Mouse (Mus musculus) lung, adult 2 months (tissue): ENCODE results near the gene Dera. TPM values are rescaled to one million over a fixed set of nuclear protein-coding genes. Genes with fewer than 3 reads are reported as not detected.

Experiments used
- DNase-seq: peaks from one replicate; pipeline ENCODE4 v3.0.0; 2022
- H3K4me1 ChIP-seq: fragments of 200-500 bp; 2 replicates; pipeline ENCODE4 v1.6.1; 2011; ENCODE audit warnings: low read length; ENCODE audit not compliant: control insufficient read depth, insufficient read depth
- H3K4me3 ChIP-seq: fragments of 200-500 bp; replicated peaks from 2 replicates; pipeline ENCODE3; 2011; ENCODE audit warnings: low read depth, mild to moderate bottlenecking, control low read depth, low read length; ENCODE audit errors: extremely low read depth
- CTCF ChIP-seq: fragments of 200-500 bp; IDR thresholded peaks from 2 replicates; pipeline ENCODE4 v1.5.1; 2011; ENCODE audit warnings: mild to moderate bottlenecking, low read length, control low read depth; ENCODE audit not compliant: insufficient read depth
- POLR2A ChIP-seq: fragments of 200-500 bp; IDR thresholded peaks from 2 replicates; pipeline ENCODE4 v1.6.1; 2011; ENCODE audit warnings: low read depth, mild to moderate bottlenecking, control low read depth, low read length, borderline replicate concordance; ENCODE audit errors: extremely low read depth
- WGBS: fragments of 180-500 bp; shearing (Covaris S2); methylation state at CpG from one replicate; pipeline ENCODE4 v1.1.7; 2018; 5-methylcytosine and 5-hydroxymethylcytosine counted together
- polyA plus RNA-seq: library from polyadenylated mRNA; depleted of rRNA; stranded (reverse); fragments of >200 nt; gene quantifications from 2 replicates; pipeline ENCODE4 v1.2.3, GENCODE M21; 2012

The Dera gene
- polyA plus RNA-seq, 1 experiment = 6.9 TPM

- TF ChIP-seq CTCF (peak; percentile 52), POLR2A (no peak)
- H3K4me1 ChIP-seq = no peaks in the 10 kb centered on the region
- no peak for DNase-seq
- no peak overlapping the region for H3K4me3 ChIP-seq
- 66% methylated on average over 5 of the region's 5 CpGs for WGBS
These were observed 2.0 kb downstream of the Dera start for GRCm38 (mm10) chr6:137756310-137756709.

- H3K4me3 ChIP-seq = no peak overlapping the region
- TF ChIP-seq POLR2A = no peak
- TF ChIP-seq CTCF = no peak
- WGBS = 89% methylated on average over 1 of the region's 1 CpGs
These were observed 3.5 kb downstream of the Dera start for GRCm38 (mm10) chr6:137757891-137758290.

GRCm38 (mm10) chr6:137759681-137760080 is 5.3 kb downstream of the Dera start:
- 45% methylated on average over 8 of the region's 8 CpGs for WGBS
- no peaks in the 10 kb centered on the region for H3K4me1 ChIP-seq
- TF ChIP-seq POLR2A = no peak
- no peak for TF ChIP-seq CTCF
- H3K4me3 ChIP-seq = no peak overlapping the region
- no peak for DNase-seq

More at GRCm38 (mm10) chr6:137757891-137758290, 3.5 kb downstream of the Dera start:
- DNase-seq = no peak
- no peaks in the 10 kb centered on the region for H3K4me1 ChIP-seq

- 70% methylated on average over 15 of the region's 15 CpGs for WGBS
- no peak for DNase-seq
- TF ChIP-seq CTCF (no peak), POLR2A (no peak)
- Histone ChIP-seq H3K4me3 (no peak overlapping the region), H3K4me1 (no peaks in the 10 kb centered on the region)
These were observed 6.6 kb downstream of the Dera start for GRCm38 (mm10) chr6:137760966-137761365.

GRCm38 (mm10) chr6:137764572-137765210 is 10.3 kb downstream of the Dera start:
- TF ChIP-seq CTCF = no peak
- TF ChIP-seq POLR2A = no peak
- WGBS = 38% methylated on average over 3 of the region's 3 CpGs
- no peak overlapping the region for H3K4me3 ChIP-seq
- DNase-seq = no peak
- no peaks in the 10 kb centered on the region for H3K4me1 ChIP-seq

GRCm38 (mm10) chr6:137766177-137766576 is 11.8 kb downstream of the Dera start:
- Histone ChIP-seq H3K4me1 (no peaks in the 10 kb centered on the region), H3K4me3 (no peak overlapping the region)
- TF ChIP-seq POLR2A = no peak
- TF ChIP-seq CTCF = no peak
- DNase-seq = no peak

- DNase-seq = no peak
- Histone ChIP-seq H3K4me1 (no peaks in the 10 kb centered on the region), H3K4me3 (no peak overlapping the region)
- TF ChIP-seq CTCF (no peak), POLR2A (no peak)
- WGBS = 60% methylated on average over 3 of the region's 3 CpGs
These were observed 17.4 kb downstream of the Dera start for GRCm38 (mm10) chr6:137771621-137772250.

- no peak for TF ChIP-seq CTCF
- TF ChIP-seq POLR2A = no peak
- Histone ChIP-seq H3K4me3 (no peak overlapping the region), H3K4me1 (no peaks in the 10 kb centered on the region)
- WGBS = 92% methylated on average over 8 of the region's 8 CpGs
- DNase-seq = no peak
These were observed 18.7 kb downstream of the Dera start for GRCm38 (mm10) chr6:137772918-137773636.

- DNase-seq = no peak
- TF ChIP-seq CTCF (no peak), POLR2A (no peak)
- WGBS = 83% methylated on average over 6 of the region's 6 CpGs
- Histone ChIP-seq H3K4me1 (no peaks in the 10 kb centered on the region), H3K4me3 (no peak overlapping the region)
These were observed 19.3 kb downstream of the Dera start for GRCm38 (mm10) chr6:137773637-137774028.
